Mouse (Mus musculus) megakaryocyte, adult 5-6 weeks (primary cell): ENCODE data around the gene Celf2. TPM values are rescaled to one million over a fixed set of nuclear protein-coding genes. Genes with fewer than 3 reads are reported as not detected.
"Not testable (repeated sequence)": the region's sequence is repeated elsewhere in the genome, so short reads cannot be mapped to it uniquely, and the experiment has no call there.

Experiments used
- ATAC-seq: 2 replicates; pipeline ENCODE4 v1.8.0; 2016; ENCODE audit warnings: mild to moderate bottlenecking, inconsistent platforms; ENCODE audit not compliant: poor library complexity, severe bottlenecking
- total RNA-seq, 2 experiments: library from RNA; stranded (forward) in 1 of 2; stranded (reverse) in 1 of 2; fragments of 153-499, 151-499 nt in 1 of 2; fragments of 221-1000, 200-1000 nt in 1 of 2; gene quantifications; 2 replicates each; pipeline versions ENCODE4 v1.2.3 to v1.2.4; 2015 to 2017

Celf2 gene
- 161 and 162 TPM in 2 replicates for total RNA-seq (2015)
- 157 and 171 TPM in 2 replicates for total RNA-seq (2017)

- ATAC-seq, result not testable (repeated sequence)
These were observed at the start of gene Celf2 for GRCm38 (mm10) chr2:7509463-7509862. TSS of gene Celf2 (minus strand) at chr2:7509563.

GRCm38 (mm10) chr2:7555144-7555892 is 46.0 kb upstream of the Celf2 start:
- no peak for ATAC-seq

- ATAC-seq, result no peak
These were observed 45.2 kb upstream of the Celf2 start for GRCm38 (mm10) chr2:7554601-7555000.

DNA sequence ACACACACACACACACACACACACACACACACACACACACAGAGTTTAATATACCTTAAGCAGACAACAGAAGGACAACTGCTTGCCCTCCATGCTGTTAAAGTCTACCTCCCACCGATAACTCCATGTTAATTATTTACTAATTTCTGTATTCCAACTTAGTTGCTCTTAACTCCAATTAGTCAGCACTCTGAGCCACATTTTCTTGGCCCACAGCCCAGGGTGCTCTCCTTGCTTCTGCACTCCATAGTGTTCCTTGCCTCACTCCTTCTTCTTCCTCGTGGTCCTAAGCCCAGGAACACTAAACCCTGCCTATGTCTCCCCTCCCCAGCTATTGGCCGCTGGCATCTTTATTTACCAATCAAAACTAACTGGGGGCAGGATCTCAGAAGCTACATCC is 43.5 kb upstream of the Celf2 start:
- no peak for ATAC-seq

GRCm38 (mm10) chr2:7548886-7549285 is 39.5 kb upstream of the Celf2 start:
- ATAC-seq, result no peak

DNA sequence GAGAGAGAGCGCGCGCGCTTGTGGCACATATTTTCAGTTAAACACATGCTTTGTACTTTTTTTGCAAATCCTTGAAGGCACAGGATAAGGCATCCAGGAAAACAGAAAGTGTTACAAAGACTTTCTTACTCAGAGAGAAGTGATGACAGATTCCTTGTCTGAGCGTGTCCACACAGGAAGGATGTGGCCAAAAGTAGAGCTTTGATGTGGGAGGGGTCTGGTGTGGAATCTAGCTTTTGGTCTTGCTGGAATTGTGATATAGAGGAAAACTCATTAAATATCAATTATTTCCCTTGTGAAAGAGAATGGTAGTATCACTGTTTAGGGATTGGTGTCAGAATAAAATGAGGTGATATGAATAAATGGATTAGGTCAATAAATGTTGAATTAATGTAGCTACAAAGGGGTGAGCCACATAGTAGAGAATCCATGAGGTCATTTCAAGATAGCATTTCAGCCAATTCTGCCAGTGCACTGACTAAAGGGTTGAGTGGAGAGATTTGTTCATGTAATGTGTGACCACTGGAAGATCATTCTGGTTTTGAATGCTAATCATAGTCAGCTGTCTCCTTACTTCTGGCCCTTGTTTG is 25.3 kb upstream of the Celf2 start:
- ATAC-seq, result no peak

DNA sequence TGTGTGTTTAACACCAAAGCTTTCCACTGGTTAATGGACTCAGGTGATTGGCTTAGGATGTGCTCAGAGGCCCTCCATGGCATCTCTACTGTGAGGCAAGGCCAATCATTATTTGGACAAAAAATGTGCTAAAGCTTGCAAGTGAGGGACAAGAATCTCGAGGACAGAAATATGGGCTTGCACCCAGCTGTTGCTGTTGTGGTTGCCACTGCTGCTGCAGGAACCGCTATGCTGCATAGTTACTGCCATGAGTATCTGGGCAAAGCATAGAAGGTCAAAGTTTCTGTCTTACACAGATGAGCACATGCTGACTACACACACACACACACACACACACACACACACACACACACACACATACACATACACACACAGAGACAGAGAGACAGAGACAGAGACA is 24.8 kb upstream of the Celf2 start:
- no peak for ATAC-seq

- ATAC-seq, result no peak
These were observed 22.0 kb upstream of the Celf2 start for GRCm38 (mm10) chr2:7531185-7531960.

GRCm38 (mm10) chr2:7530461-7531184 is 21.3 kb upstream of the Celf2 start:
- ATAC-seq, result no peak

DNA sequence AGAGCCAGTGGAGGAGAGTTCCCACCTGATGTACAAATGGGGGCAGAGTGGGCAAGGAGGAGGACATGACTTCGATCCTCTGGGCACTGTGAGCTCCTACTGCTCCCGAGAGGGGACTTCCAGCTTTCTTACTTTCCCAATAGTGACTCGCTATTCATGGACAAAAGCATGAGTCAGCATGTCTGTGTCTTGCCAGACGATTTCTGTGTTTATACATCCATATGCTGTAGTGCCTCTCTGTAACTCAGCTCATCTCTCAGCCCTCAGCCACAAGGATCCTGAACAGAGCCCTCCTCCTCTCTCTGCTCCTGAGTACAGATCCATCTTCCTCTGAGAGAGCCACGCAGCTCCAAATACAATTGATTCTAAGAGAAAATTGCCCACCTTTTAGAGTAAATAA is 20.3 kb upstream of the Celf2 start:
- no peak for ATAC-seq

DNA sequence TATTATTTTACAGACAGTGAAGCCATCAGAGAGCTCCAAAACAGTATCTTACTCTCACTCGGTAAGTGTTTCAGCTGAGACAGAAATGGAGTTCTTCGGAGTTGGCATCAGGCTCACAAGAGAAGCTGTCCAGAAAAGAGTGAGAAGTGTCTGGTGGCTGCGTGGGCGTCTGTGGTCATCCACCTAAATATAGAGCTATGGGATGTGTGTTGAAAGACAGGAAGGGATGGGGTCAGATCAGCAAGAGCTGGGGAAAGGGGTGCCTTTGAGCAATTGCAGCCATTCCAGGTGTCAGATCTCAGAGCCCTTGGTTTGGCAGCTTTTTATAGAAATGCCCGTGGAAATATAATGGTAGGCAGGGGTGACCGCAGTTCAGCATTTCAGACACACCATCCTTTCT is 17.3 kb upstream of the Celf2 start:
- no peak for ATAC-seq

GRCm38 (mm10) chr2:7519473-7519872 is 10.1 kb upstream of the Celf2 start:
- no peak for ATAC-seq

GRCm38 (mm10) chr2:7493420-7493819 is 15.9 kb downstream of the Celf2 start:
- ATAC-seq, result no peak

GRCm38 (mm10) chr2:7484974-7485373 is 24.4 kb downstream of the Celf2 start:
- ATAC-seq, result no peak

GRCm38 (mm10) chr2:7482062-7482461 is 27.3 kb downstream of the Celf2 start:
- ATAC-seq, result no peak

DNA sequence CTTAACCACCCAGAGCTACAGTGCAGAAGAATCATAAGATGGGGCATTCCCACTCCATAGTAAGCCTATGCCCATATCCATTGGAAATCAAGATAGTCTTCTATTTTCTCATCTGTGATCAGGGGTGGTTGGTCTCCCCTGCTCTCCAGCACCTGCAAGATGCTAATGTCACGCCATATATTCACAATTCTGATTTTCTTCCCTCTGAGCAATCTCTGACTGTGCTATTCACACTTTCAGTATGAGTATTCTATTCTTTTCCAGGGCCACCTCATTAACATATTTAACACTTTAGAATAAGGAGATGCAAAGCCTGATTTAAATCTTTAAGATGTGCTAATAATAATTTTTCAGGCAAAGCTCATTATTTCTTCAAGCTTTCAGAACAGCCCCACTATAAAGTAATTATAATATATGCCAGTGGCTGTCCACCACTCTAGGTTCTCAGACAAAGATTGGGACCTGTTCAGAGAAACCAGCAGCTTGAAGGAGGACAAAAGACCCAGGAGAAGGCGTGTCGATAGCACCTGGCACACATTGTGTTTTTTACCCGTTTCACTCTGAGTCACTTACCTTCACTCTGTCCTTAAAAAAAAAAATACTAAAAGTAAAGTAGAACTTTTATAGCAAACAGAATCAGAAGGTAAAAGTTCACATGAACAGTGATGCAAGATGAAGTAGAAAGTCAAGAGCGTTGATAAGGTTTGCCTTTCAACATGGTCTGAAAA is 48.9 kb downstream of the Celf2 start:
- no peak for ATAC-seq

DNA sequence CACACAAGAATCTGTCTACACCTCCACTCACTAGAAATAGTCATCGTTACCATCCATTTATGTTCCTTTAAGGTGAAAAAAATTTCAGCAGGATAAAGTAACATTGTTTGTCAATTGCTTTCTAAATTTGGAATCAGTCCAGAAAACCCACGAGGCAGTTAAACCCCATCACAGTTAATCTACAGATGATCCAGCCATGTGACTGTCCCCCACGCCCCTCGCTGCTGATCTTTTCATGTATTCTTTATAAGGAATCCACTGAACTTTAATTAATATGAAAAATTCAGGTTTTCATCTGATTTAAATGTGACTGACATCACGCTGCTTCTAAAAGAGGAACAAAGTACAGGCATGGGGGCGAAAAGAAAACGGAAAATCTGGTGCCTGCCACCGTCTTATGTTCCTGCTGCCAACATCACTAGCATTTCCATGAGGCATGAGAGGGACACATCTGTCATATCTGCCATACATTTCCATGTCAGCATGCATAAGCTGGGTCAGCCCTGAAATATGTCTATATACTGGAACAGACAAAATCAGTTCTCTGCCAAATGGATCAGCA is 70.6 kb downstream of the Celf2 start:
- no peak for ATAC-seq

DNA sequence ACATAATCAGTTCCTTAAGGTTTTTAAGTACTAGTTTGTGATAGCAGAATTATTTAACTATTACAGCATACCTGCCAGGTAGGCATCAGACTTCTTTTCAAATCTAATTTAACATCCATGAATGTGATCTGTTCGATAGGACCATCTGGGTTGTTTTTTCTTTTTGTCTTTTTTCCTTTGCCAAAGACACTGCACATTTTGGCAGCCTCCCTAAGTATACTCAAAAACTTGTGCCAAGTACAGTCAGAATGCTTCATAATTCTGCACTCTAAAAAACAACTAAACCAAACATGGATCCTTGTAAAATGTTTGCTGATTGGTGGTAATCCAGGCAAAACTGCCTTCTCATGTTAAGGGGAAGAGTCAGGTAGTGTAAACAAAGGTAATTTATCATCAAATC is 82.9 kb downstream of the Celf2 start:
- ATAC-seq, result no peak

DNA sequence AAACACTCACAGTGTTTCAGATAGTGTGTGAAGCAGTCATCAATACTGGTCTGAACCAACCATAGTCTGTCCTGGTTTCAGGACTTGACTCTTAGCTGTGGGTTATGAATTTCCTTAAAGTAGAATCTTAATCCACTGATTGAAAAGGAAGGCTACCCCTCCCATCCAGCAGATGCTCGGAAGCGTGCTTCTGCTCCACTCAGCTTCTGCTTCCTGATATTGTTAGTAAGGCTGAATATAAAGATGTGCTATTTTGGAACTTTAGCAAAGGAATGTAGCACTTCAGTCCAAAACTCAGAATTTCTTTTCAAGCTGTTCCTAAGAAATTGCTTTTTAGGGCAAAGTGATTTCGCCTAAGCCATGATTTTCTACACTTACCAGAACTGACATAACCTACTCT is 108.8 kb downstream of the Celf2 start:
- ATAC-seq, result no peak

DNA sequence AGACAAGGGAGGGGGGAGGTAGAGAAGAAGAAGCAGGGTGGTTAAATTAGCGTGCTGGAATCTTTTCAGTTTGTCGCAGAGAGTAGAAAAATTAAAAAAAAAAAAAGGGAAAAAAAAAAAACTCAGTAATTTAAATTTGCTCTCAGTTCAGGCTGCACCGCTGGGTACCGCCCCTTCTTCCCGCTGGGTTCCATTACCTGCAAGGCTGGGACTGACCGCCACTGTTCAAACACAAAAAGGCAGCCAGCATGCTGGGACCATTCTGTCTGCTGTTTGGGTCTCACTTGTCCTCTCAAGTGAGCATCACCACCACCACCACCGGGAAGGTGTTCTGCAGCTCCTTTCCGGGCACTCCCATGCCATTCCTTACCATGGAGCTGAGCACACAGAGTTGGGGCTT is 113.4 kb downstream of the Celf2 start:
- no peak for ATAC-seq
